Mouse (Mus musculus): ENCODE measurements at regions not wholly inside any gene's neighbourhood (a gene's known extent, or its start where the extent isn't known, plus 50 kb on each side); places are given as distances from the start of the nearest gene placed in this dataset.

DNA sequence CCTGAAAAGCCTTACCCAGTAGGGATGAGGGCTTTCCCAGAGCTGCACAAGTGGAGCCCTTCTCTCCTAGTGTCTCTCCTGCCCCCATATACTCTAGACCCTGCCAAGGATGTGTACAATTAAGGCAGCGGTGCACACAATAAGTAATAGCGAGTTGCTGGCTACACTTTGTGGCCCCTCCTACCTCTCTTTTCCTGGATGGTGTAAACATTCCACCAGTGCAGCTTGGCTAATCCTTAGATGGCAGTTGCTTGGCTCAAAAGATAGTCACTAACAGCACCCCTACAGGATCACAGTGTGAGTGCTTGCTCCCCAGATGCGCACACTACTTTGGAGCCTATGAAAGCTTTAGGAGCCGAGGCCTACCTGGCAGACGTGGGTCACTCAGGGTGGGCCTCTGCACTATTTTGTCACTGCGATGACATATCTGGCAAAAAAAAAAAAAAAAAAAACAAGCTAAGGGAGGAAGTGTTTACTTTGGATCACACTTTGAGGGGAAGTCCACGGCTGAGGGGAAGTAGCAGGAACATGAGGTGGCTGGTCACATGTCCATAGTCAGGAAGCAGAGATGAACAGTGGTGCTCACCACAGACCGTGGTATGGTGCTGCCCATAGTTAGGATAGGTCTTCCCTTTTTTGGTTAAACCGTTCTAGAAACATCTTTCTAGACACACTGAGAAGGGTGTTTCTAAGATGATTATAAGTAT is 57.6 kb upstream of the Ampd3 start:
- TF ChIP-seq CTCF (IDR thresholded peaks at IDR 0.05; ENCODE audit: control insufficient read depth, insufficient read depth, insufficient read length) (no peak), FOSL1 (IDR thresholded peaks at IDR 0.05; ENCODE audit: insufficient read depth, low read length, poor library complexity, severe bottlenecking) (no peak), USF1 (IDR thresholded peaks at IDR 0.05; ENCODE audit: low read depth) (peak; percentile 55)
